Mouse (Mus musculus) CD4-positive, CD25-positive, alpha-beta regulatory T cell, adult 2 months (primary cell): ENCODE measurements around the gene Eif4a3.
A peak's percentile ranks its signal among the peaks of the same experiment; 100 is the strongest.
"Not testable (repeated sequence)": the region's sequence is repeated elsewhere in the genome, so short reads cannot be mapped to it uniquely, and the experiment has no call there.

Experiments used
- DNase-seq: peaks from one replicate; pipeline ENCODE4 v3.0.0-alpha.2; 2012; ENCODE audit warnings: low read depth, low spot score

The Eif4a3 gene

DNA sequence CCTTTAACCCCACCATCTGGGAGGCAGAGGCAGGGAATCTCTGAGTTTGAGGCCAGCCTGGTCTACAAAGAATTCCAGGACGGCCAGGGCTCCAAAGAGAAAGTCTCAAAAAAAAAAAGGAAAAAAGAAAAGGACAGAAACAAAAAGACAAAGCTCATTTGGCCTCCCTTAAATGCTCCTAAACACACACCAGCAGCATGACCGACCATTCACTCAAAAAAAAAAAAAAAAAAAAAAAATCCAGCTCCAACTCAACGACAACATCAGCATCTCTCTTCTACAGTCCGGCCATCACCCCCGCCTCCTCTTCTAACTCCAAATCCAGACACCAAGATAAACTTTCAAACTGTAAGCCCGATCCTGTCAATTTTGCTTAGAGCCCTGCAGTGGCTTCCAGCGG is 972 bp downstream of the Eif4a3 start:
- no peak for DNase-seq

- DNase-seq: peak; percentile 47
Observed at GRCm38 (mm10) chr11:119297996-119298395, 1.9 kb downstream of the Eif4a3 start.

DNA sequence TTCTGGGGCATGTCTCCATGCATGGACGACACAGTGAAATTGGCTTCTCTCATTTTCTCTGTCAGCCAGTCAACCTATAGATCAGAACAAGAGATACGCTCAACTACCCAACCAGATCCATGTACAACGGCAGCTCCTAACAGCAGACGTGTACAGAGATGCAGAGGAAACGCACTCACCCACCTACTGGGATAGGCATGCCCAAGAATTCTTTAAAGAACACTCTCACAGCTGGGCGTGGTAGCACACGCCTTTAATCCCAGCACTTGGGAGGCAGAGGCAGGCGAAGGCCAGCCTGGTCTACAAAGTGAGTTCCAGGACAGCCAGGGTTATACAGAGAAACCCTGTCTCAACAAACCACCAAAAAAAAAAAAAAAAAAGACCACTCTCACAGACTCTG is 7.0 kb downstream of the Eif4a3 start:
- not testable (repeated sequence) for DNase-seq

- no peak for DNase-seq
Observed at GRCm38 (mm10) chr11:119287207-119287992, 12.5 kb downstream of the Eif4a3 start.

DNA sequence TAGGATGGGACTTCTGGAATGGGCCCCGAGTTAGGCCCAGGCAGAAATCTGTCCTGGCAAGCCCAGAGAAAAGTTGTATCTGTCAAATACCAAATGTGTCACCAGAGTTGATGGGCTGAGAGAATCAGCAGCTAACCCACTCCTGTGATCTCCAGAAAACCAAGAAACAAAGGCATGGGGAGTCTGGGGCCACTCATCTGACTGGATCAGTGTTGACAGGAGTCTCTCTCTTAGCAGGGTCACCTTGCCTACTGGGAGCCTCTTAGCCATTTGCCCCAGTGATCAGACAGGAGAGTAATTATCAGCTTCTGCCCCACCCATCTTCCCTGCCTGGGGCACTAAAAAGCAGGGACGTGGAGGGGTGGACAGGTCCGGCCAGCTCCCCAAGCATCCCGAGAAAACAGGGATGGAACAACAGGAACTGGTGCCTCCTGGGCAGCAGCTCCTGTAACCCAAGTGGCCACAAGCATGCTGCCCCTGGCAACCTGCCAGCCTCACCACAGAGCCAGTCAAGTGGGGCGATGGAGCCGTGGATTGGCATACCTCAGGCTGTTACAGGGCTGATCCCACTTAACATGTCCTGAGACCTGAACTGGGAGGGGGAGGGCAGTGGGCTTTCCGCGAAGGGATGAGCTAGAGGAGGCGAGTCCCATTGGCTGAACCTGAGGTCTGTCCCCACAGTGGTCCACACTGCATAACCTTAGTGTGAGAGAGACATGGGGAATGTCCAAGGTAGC is 13.9 kb downstream of the Eif4a3 start:
- DNase-seq: no peak

DNA sequence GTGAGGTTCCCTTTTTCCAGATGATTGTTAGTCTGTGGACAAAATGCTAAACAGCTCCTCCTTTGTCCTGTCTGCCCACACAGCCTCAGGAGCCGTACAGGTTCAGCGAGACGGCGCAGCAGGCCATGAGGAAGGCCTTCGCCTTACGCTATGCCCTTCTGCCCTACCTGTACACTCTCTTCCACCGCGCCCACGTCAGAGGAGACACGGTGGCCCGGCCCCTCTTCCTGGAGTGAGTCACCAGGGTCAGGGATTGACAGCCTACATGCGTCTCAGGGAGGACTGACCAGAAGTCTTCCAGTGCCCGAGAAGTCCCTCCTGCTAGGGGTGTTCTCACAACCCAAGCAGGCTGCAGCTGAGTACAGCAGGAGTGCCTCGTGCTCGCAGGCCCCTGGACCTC is 18.9 kb downstream of the Eif4a3 start:
- DNase-seq: no peak

DNA sequence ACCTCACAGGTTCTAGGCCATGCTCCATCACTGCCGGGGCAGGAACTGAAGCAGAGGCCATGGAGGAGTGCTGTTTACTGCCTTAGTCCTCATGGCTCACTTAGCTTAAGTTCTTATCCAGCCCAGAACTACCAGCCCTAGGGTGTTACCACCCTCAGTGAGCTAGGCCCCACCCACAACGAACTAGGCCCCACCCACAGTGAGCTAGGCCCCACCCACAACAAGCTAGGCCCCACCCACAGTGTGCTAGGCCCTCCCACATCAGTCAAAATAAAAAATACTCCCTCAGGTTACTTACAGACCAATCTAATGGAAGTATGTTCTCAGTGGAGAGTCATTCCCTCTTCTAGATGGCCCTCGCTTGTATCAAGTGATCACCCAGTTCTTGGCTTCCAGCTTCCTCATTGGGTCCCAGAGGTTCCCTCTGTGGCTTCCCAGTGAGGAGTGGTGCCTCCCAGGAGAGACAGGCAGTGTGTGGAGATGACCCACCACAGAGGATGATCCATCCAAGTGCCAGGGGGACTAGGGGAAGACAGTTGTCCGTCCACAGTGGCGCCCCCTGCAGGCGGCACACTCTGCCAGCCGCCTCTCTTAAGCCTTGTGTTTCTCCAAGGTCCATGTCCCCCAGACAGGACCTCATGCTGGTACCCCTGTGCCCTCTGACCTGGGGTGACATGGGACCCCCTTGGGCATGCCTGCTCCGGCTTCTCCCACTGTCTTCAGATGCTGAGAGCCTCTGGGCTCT is 26.5 kb downstream of the Eif4a3 start:
- peak; percentile 51 for DNase-seq

DNA sequence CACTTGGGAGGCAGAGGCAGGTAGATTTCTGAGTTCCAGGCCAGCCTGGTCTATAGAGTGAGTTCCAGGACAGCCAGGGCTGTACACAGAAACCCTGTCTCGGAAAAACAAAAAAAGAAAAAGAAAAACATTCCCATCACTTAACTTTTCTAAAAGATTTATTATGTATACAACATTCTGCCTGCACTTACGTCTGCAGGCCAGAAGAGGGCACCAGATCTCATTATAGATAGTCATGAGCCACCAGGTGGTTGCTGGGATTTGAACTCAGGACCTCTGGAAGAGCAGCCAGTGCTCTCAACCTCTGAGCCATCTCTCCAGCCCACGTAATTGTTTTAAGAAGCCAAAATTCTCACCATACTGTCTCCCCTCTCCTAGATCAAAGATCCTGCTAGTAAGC is 27.4 kb downstream of the Eif4a3 start:
- not testable (repeated sequence) for DNase-seq

DNA sequence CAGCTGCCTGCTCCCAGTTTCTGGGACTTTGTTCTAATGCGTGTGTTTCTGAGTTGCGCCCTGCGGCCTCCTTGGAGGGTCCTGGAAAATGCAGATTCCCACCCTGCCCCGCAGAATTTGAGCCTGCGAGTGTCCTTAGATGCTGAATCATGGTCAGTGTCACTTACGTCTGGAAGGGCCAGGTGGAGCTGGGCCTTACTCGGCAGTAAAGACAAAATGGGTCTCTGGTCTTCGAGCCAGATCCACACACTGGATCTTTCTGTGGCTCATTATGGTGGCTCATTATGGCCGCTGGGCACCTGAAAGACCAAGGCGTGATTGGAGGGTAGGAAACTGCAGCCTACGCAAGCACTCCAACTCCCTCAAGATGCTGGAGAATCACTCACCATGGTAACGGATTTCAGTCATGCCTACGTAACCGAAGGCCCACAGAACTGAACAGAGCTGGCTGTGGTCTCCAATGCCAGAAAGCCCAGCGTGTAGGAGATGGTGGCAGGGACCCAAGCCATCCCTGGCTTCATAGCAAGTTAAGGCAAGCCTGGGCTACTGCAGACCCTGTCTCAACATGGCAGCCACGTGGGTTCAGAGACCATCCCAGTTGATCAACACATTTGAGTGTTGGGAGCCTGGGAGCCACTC is 31.2 kb downstream of the Eif4a3 start:
- DNase-seq: no peak

DNA sequence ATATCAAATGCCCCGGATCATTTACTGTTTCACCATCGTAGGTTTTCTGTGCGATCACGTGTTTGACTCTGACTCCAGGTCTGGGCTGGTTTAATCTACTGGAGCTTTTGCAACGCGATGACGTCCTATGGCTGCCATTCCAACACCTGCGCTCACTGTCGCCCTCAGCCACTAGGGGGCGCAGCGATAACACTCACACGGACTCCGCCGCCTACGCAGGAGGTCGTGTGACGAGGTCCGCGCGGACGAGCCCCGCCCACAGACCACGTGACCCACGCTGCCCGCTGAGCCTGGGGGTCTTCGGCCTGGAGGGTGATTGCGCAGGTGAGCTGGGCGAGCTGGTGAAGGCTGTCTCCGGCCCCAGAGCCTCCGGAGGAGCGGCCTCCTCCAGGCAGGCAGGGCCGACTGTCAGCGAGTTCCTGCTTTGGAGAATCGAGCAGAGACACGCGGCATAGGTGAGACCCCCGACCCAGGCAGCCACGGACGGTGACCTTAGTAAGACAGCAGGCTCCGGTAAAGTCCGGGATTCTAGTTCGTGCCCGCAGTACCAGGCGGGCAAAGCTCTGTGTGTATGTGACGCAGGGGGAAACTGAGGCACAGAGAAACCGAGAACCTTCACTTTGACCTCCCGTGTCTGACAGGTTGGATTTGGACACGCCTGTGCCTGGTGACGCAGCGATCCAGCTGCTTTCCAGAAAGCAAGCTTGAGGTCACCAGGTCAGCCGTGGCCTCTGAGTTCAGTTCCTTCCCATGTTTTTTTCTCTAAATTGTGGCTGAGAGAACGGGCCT is 31.9 kb downstream of the Eif4a3 start, which contains the start of gene Gaa:
Gaa (plus strand) TSS at position 120 of the 789 bp plus-strand sequence.
- DNase-seq: peak; percentile 99

DNA sequence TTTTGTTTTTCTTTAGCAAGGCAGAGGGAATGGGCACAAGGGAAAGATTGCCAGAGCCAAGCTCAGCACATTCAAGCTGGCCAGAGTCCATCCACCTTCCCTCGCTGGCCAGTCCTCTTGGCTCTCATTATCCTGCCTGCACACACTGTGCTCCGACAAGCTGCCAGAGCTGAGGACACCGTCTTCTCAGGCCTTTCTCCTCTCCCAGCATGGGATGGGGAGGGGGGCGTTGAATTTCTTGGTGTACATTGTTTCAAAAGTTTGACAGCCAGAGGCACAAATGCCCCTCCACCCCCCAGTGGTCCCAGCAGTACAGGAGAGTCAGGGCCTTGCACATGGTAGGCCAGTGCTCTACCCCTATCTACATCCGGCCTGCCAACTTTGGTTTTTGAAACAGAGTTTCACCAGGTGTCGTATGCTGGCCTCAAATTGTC is 32.6 kb downstream of the Eif4a3 start:
- DNase-seq: no peak

- no peak for DNase-seq
Observed at GRCm38 (mm10) chr11:119265811-119266210, 34.1 kb downstream of the Eif4a3 start.

GRCm38 (mm10) chr11:119264413-119264812 is 35.5 kb downstream of the Eif4a3 start:
- DNase-seq: no peak

DNA sequence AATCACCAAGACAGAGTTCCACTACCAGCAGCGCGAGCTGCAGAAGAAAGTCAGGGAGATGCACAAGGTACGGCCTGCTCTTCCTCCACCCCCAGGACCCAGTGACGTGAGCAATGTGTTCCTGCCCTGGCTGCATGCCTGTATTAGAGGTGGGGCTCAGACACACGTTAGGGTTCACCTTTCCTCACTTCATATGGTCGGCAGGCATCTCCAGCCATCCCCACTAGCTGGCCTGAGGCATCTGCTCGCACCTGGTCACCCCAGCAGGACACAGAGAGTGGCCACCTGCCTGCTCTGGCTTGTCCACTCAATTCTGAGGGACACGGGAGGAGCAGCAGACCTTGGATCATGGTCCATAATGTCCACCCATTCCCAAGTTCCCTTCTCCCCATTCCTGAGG is 39.9 kb downstream of the Eif4a3 start:
- DNase-seq: no peak

DNA sequence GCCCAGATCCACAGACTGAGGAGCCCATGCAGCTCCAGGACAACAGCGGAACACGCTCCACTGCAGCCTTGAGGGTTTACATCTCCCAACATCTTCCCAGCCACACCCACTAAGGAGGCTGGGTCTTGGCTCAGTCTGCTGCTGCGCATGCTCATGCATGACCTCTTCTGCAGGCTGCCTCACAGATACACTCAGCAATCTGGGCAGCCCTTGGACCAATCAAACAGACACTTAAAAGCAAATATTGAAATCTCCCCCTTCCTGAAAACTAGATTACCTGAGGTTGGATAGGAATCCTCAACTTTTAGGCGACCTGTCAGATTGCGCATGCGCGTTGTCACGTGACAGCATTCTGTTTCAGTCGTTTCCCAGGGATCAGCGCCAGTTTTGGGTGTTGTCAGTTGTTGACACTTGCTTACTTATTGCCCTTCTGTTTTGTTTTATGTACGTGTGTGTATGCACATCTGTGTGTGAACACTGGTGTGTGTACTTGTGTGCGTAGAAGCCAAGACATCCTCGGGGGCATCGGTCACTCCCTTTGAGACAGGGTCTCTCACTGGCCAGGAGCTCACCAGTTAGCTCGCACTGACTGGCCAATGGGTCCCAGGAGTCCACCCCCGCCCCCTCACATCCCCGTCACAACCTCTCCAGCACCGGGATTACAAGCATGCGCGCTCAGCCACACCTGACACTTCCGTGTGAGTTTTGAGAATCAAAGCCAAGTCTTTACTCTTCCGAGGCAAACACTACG is 41.1 kb downstream of the Eif4a3 start:
- peak; percentile 71 for DNase-seq

- DNase-seq: no peak
Observed at GRCm38 (mm10) chr11:119258216-119258571, 41.7 kb downstream of the Eif4a3 start.

DNA sequence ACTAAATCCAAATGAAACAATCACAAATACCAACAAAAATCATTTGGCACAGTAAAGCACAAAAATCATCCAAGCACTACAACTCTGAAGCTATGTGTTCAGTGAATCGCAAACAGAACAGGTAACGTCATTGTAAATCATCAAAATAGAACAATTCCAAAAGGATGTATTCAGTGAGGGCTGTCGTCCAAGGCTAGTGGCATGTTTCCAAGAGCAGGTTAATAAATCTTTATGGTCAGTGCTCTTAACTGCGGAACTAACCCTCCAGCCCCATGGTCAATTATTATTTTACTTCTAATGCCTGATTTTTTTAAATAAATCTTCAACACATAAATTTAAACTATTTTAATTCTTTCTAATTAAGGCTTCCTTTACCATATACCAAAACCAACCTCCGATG is 43.3 kb downstream of the Eif4a3 start:
- DNase-seq: not testable (repeated sequence)

DNA sequence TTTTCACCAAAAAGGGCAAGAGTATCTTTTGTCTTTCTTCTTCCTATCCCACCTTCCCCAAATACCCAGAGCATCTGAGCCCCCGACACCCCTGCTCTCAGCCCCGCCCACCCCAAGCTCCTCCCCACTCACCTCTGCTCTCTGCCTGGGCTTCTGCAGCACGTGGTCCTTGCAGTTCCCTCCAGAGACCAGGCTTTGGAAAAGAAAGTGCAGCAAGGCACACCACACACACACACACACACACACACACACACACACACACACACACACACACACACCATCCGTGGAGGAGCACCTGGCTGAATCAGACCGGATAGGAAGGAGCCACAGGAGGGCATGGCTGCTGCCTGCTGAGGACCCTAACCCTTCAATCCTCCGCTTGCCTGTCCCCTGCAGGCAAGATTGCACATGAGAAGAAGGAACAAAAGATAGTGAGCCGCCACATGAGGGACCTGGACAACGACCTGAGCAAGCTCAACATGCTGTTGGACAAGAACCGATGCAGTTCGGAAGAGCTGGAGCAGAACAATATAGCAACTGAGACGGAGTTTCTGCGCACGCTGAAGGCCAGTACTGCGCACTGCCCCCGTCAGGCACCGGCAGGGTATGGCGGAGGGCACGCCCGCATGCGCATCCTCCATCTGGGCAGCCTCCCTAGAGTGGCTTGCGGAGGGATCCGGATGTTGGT is 46.9 kb downstream of the Eif4a3 start:
- peak; percentile 79 for DNase-seq

- DNase-seq: no peak
Observed at GRCm38 (mm10) chr11:119250998-119251397, 48.9 kb downstream of the Eif4a3 start.

GRCm38 (mm10) chr11:119249011-119249410 is 50.9 kb downstream of the Eif4a3 start:
- DNase-seq: peak; percentile 75
